Mouse (Mus musculus): ENCODE data around the gene Med19. TPM values are rescaled to one million over a fixed set of nuclear protein-coding genes. Genes with fewer than 3 reads are reported as not detected.

Gene Med19
- polyA plus RNA-seq, 1 experiment from 2014 or later: 50.1 TPM

DNA sequence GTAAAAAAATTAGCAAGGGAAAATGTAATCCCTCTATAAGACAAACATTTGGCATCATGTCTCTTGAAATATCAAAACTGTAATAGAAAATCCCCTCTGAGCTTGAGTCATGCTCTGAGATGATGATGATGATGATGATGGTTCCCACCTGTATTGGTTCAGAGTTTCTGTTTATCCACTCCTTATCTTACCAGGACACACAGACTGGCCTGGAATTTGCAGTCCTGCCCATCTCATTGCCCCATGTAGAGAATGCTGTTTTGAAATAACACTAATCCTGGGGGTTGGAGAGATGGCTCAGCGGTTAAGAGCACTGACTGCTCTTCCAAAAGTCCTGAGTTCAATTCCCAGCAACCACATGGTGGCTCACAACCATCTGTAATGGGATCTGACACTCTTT is 54.2 kb downstream of the Med19 start:
- peaks cover 51% of the 10 kb centered on the region for H3K4me1 ChIP-seq
- WGBS: 76% methylated on average over 1 of the region's 1 CpGs
- H3K4me3 ChIP-seq: no peak overlapping the region
- no peak for DNase-seq (ENCODE audit: extremely low spot score, low spot score)
- H3K9me3 ChIP-seq: no peaks in the 10 kb centered on the region
- no peaks in the 10 kb centered on the region for H3K36me3 ChIP-seq (replicated peaks)
- no peak overlapping the region for H3K27ac ChIP-seq
- no peaks in the 10 kb centered on the region for H3K27me3 ChIP-seq (ENCODE audit: poor library complexity, severe bottlenecking)

- WGBS: 4% methylated on average over 8 of the region's 8 CpGs
- H3K4me1 ChIP-seq: peaks cover 58% of the 10 kb centered on the region
Observed at GRCm38 (mm10) chr2:84733579-84734300, 55.5 kb downstream of the Med19 start, which contains the start of gene Ypel4. Gene Ypel4 (plus strand): TSS chr2:84734058.

DNA sequence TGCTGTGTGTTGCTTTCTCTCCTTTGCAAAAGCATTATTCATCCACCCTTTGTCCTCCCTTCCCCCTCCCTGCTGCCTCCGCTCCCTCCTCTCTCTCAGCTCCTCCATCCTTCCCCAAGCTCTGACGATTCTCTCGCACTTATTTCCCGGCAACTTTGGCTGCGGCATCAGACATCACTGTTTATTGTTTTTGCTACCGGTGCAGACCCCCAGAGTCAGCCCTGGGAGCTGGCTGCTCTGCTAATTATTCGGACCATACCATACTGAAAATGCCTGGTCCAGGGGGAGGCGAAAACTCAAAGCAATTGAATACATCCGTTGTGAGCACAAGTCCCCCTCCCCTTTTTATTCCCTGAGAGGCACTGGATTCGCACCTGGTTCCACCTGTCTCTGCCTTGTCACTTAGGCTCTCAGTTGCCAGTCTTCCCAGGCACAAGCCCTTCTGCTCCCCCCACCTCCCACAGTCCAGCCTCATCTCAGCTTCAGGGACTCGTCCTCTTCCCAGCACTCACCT is 56.2 kb downstream of the Med19 start:
- Histone ChIP-seq H3K9me3 (no peaks in the 10 kb centered on the region), H3K36me3 (replicated peaks) (no peaks in the 10 kb centered on the region), H3K4me3 (peak overlapping the region; percentile 69), H3K27ac (peak overlapping the region; percentile 99), H3K4me1 (peaks cover 64% of the 10 kb centered on the region), H3K27me3 (ENCODE audit: poor library complexity, severe bottlenecking) (no peaks in the 10 kb centered on the region)
- under 1% methylated on average over 11 of the region's 11 CpGs for WGBS
- DNase-seq (ENCODE audit: extremely low spot score, low spot score): peak; percentile 65

More at GRCm38 (mm10) chr2:84733579-84734300, 55.5 kb downstream of the Med19 start, which contains the start of gene Ypel4:
- DNase-seq (ENCODE audit: extremely low spot score, low spot score): peak; percentile 64
- H3K27me3 ChIP-seq (ENCODE audit: poor library complexity, severe bottlenecking): no peaks in the 10 kb centered on the region
- no peaks in the 10 kb centered on the region for H3K9me3 ChIP-seq
- peak within 1 kb of the TSS; percentile 69 for H3K4me3 ChIP-seq
- H3K27ac ChIP-seq: peak within 1 kb of the TSS; percentile 99
- no peaks in the 10 kb centered on the region for H3K36me3 ChIP-seq (replicated peaks)

GRCm38 (mm10) chr2:84734919-84735318 is 56.7 kb downstream of the Med19 start:
- H3K4me3 ChIP-seq: peak overlapping the region; percentile 69
- no peaks in the 10 kb centered on the region for H3K9me3 ChIP-seq
- WGBS: 6% methylated on average over 2 of the region's 2 CpGs
- H3K27ac ChIP-seq: peak overlapping the region; percentile 99
- no peaks in the 10 kb centered on the region for H3K27me3 ChIP-seq (ENCODE audit: poor library complexity, severe bottlenecking)
- DNase-seq (ENCODE audit: extremely low spot score, low spot score): no peak
- peaks cover 2% of the 10 kb centered on the region for H3K36me3 ChIP-seq (replicated peaks)
- peaks cover 70% of the 10 kb centered on the region for H3K4me1 ChIP-seq

DNA sequence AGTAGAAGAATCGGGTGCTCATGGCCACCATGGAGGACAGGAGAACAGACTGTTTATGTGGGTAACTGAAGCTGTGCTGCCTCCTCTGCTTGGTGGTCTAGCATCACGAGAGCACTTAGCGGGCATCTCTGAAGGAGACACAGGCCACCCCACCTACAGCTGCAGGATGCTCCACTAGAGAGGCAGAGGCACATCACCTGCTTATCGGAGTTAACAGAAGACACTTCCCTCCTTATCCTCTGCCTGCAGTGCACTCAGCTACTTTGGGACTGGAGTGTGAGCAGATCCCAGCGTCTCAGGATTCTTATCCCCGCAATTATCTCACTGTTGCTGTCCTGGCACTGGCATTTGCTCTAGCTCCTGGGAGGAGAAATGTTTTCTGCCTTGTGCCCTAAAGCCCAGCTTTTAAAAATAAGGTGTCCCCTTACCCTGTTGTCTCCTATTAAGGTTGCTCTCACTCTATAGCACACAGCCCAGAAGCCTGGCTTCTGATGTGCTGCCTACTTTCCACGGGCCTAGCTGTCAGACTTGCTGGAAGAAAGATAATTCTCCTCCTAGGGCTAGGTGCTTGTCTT is 57.2 kb downstream of the Med19 start:
- WGBS: 29% methylated on average over 7 of the region's 7 CpGs
- Histone ChIP-seq H3K9me3 (no peaks in the 10 kb centered on the region), H3K27ac (peak overlapping the region; percentile 99), H3K4me3 (peak overlapping the region; percentile 69), H3K36me3 (replicated peaks) (peaks cover 7% of the 10 kb centered on the region), H3K27me3 (ENCODE audit: poor library complexity, severe bottlenecking) (no peaks in the 10 kb centered on the region), H3K4me1 (peaks cover 75% of the 10 kb centered on the region)
- DNase-seq (ENCODE audit: extremely low spot score, low spot score): peak; percentile 46

- Histone ChIP-seq H3K27me3 (ENCODE audit: poor library complexity, severe bottlenecking) (no peaks in the 10 kb centered on the region), H3K9me3 (no peaks in the 10 kb centered on the region), H3K27ac (peak overlapping the region; percentile 99), H3K4me3 (peak overlapping the region; percentile 69), H3K36me3 (replicated peaks) (peaks cover 18% of the 10 kb centered on the region), H3K4me1 (peaks cover 86% of the 10 kb centered on the region)
- DNase-seq (ENCODE audit: extremely low spot score, low spot score): peak; percentile 49
- 7% methylated on average over 27 of the region's 27 CpGs for WGBS
Observed at GRCm38 (mm10) chr2:84736312-84737161, 58.3 kb downstream of the Med19 start.

DNA sequence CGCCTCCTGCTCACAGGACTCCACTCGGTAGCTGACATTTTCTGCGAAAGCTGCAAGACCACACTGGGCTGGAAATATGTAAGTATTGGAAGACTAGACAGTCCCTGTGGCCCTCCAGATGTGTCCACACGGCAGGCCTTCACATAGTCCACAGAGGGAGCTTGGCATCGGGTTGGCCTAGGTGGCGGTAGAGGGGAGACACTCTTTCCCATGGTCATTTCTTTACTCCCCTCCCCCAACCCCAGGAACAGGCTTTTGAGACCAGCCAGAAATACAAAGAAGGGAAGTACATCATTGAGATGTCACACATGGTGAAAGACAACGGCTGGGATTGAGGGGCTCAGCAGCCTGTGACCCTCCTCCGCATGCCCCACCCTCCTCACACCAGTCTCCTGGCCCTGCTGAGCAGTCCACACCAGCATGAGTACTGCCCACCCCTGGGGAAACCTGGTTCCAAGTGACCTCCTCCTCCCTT is 59.3 kb downstream of the Med19 start:
- H3K27ac ChIP-seq: peak overlapping the region; percentile 99
- peaks cover 27% of the 10 kb centered on the region for H3K36me3 ChIP-seq (replicated peaks)
- H3K27me3 ChIP-seq (ENCODE audit: poor library complexity, severe bottlenecking): no peaks in the 10 kb centered on the region
- peak; percentile 67 for DNase-seq (ENCODE audit: extremely low spot score, low spot score)
- H3K4me3 ChIP-seq: peak overlapping the region; percentile 69
- peaks cover 95% of the 10 kb centered on the region for H3K4me1 ChIP-seq
- no peaks in the 10 kb centered on the region for H3K9me3 ChIP-seq
- WGBS: 4% methylated on average over 8 of the region's 8 CpGs

Other genes starting within 250 kb of the Med19 start
- gene Tfpi, start 201.6 kb upstream of the Med19 start, polyA plus RNA-seq (2016; fragmentation: Nextera tagmentation; extraction: Ambion mirVana): 9.4 and 11.2 TPM in 2 replicates
- 40.6 and 43.9 TPM in 2 replicates for gene Ctnnd1, start 27.6 kb upstream of the Med19 start, polyA plus RNA-seq (2016; fragmentation: Nextera tagmentation; extraction: Ambion mirVana)
- 0.32 and 0.58 TPM in 2 replicates for gene Btbd18, start 19.3 kb upstream of the Med19 start, polyA plus RNA-seq (2016; fragmentation: Nextera tagmentation; extraction: Ambion mirVana)
- gene Selenoh, start 7.6 kb upstream of the Med19 start, polyA plus RNA-seq (2016; fragmentation: Nextera tagmentation; extraction: Ambion mirVana): 552 and 592 TPM in 2 replicates
- gene Gm28635, start 361 bp upstream of the Med19 start, polyA plus RNA-seq (2016; fragmentation: Nextera tagmentation; extraction: Ambion mirVana): not detected in 2 replicates
- 174 and 184 TPM in 2 replicates for gene Tmx2, start 738 bp downstream of the Med19 start, polyA plus RNA-seq (2016; fragmentation: Nextera tagmentation; extraction: Ambion mirVana)
- gene Zdhhc5, start 36.8 kb downstream of the Med19 start, polyA plus RNA-seq (2016; fragmentation: Nextera tagmentation; extraction: Ambion mirVana): 28.4 and 29.5 TPM in 2 replicates
- 53.6 and 56.8 TPM in 2 replicates for gene Clp1, start 48.9 kb downstream of the Med19 start, polyA plus RNA-seq (2016; fragmentation: Nextera tagmentation; extraction: Ambion mirVana)
- 6.4 and 8.2 TPM in 2 replicates for gene Ypel4, start 55.7 kb downstream of the Med19 start, polyA plus RNA-seq (2016; fragmentation: Nextera tagmentation; extraction: Ambion mirVana)
- 8.5 and 8.8 TPM in 2 replicates for gene Gm19426, start 65.3 kb downstream of the Med19 start, polyA plus RNA-seq (2016; fragmentation: Nextera tagmentation; extraction: Ambion mirVana)
- 22.7 and 23.2 TPM in 2 replicates for gene Serping1, start 97.0 kb downstream of the Med19 start, polyA plus RNA-seq (2016; fragmentation: Nextera tagmentation; extraction: Ambion mirVana)
- gene Ube2l6, start 120.4 kb downstream of the Med19 start, polyA plus RNA-seq (2016; fragmentation: Nextera tagmentation; extraction: Ambion mirVana): 28.8 and 33.1 TPM in 2 replicates
- gene Smtnl1, start 144.2 kb downstream of the Med19 start, polyA plus RNA-seq (2016; fragmentation: Nextera tagmentation; extraction: Ambion mirVana): 0.46 TPM in 1 of 2 replicates, not detected in the other
- 68.6 and 70.9 TPM in 2 replicates for gene Timm10, start 148.6 kb downstream of the Med19 start, polyA plus RNA-seq (2016; fragmentation: Nextera tagmentation; extraction: Ambion mirVana)
- 28.5 and 29.3 TPM in 2 replicates for gene Slc43a1, start 160.4 kb downstream of the Med19 start, polyA plus RNA-seq (2016; fragmentation: Nextera tagmentation; extraction: Ambion mirVana)
- 0.78 and 1.0 TPM in 2 replicates for gene Rtn4rl2, start 208.3 kb downstream of the Med19 start, polyA plus RNA-seq (2016; fragmentation: Nextera tagmentation; extraction: Ambion mirVana)